Mouse (Mus musculus): ENCODE measurements around the gene L2hgdh.

L2hgdh gene

DNA sequence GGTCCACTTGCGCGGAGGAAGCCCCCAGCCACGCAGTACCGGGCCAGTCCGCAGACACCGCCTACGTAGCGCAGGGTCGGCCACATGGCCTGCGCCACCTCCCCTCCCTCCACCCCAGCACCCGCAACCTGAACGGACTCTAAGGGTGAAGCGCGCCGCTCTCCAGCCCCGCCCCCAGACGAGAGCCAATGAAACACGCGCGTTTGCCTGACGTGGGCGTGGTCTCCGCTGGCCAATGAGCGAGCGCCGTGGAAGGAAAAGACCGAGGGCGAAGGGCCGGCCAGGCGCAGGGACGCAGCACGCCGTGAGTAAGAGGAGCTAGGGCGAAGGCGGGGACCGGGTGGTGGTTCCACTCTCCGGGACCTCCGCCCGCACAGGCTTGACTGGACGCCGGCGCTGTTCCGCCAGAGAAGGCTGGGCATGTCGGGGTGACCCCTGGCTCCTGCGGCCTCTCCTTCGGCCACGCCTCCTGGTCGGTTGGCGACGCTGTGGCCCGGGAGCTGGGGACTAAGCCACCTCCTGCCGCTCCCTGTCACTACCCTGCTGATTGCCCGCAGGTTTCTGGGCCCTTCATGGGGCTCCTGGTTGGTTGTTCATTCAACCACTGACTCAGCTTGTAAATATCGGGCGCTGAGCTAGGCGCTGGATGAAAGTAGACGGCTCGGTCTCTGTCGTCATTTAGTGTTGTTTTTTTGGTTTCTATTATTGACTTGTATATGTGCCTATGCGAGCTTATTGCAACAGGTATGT, at the start of gene L2hgdh, which contains the start of gene Atp5s:
Gene L2hgdh, minus strand, starts transcription at position 163 of the 750 bp plus-strand sequence.
Gene Atp5s, plus strand, starts transcription at position 240 of the 750 bp plus-strand sequence.
- peak; percentile 97 to 98 for DNase-seq

- DNase-seq, result no peak
These were observed 44.2 kb upstream of the L2hgdh start for GRCm38 (mm10) chr12:69768841-69769240.

GRCm38 (mm10) chr12:69767476-69768258, 43.0 kb upstream of the L2hgdh start:
- no peak for DNase-seq

- DNase-seq, result no peak
These were observed 41.7 kb upstream of the L2hgdh start for GRCm38 (mm10) chr12:69766185-69766904.

DNA sequence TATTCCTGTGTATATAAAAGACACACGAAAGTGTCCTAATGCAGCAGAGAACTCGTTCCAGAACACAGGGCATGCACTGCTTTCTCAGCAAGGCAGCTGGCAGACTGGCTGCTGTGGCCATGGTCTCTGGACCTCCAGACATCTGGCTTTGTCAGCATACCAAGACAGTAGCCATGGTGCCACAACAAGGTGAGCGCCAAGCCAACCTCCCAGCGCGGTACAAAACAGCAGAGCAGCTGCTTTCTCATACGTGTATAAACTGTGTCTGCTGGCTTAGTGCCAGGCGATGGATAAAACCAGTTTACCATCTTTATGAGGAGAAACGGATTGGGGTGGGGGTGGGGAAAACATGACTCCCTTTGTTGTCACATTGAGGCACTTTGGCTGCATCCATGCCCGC, 40.9 kb upstream of the L2hgdh start:
- no peak for DNase-seq

DNA sequence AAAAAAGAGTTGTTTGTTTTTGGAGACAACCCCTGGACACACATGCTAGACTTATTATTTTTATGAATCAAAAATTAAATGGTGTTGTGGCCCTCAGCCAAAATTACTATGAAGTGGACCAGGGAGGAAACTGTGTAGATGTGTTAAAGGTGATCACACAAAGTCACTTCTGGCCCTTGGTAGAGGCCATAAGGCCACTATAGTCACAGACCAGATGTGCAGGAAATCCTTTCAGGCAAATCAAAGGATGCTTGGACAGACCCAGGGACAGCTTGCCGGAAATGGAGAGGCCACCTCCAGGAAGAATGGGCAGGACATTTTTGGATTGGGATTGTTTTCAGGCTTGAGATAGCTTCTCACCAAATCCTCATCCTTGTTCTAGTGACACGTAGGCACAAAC, 36.9 kb upstream of the L2hgdh start:
- no peak for DNase-seq

DNA sequence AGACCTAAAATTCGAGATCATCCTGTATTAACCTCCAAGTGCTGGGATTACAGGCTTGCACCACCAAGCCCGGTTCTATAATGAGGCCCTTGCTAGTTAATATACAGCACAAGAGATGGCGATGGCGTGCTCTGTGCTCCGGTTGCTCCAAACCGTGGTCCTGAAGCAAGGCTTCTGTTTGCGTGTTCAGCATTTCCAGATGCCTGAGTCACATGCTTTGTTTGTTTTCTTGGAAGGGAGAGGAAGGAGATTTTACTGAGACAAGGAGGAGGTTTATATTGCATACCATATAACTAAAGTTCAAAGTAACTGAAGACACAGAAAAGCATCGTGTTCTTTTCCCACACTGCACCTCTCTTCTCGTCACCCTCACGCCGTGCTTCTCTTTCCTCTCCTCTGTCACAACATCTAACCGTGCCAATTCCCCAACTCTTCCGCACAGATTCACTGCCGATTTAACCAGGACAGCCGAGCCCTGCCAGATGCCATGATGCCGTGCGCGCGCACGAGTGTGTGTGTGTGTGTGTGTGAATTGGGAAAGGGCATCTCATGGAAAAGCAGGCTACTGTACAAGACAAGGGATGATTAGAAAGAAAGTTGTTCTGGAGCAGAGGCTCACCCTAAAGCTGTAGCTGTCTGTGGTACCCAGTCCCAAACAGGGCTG, 36.2 kb upstream of the L2hgdh start:
- DNase-seq, result no peak

DNA sequence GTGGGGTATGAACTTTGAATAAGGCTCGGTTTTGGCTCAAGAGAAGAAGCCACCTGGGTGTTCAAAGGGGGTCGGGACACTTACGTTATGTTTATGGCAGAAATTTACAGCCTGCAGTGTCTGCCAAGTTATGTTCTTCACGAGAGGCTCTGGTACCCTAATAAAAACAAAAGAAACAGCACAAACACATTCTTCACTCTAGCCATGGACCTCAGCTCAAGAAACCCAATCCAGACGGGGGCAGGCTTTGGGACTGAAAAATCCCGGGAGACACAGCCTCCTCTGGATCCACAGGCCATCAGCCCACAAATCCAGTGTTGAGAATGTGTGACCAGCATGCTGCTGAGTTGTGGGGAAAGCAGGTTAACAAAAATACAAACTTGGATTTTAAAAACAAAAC, 35.3 kb upstream of the L2hgdh start:
- no peak for DNase-seq

- no peak for DNase-seq
These were observed 34.7 kb upstream of the L2hgdh start for GRCm38 (mm10) chr12:69759267-69759885.

DNA sequence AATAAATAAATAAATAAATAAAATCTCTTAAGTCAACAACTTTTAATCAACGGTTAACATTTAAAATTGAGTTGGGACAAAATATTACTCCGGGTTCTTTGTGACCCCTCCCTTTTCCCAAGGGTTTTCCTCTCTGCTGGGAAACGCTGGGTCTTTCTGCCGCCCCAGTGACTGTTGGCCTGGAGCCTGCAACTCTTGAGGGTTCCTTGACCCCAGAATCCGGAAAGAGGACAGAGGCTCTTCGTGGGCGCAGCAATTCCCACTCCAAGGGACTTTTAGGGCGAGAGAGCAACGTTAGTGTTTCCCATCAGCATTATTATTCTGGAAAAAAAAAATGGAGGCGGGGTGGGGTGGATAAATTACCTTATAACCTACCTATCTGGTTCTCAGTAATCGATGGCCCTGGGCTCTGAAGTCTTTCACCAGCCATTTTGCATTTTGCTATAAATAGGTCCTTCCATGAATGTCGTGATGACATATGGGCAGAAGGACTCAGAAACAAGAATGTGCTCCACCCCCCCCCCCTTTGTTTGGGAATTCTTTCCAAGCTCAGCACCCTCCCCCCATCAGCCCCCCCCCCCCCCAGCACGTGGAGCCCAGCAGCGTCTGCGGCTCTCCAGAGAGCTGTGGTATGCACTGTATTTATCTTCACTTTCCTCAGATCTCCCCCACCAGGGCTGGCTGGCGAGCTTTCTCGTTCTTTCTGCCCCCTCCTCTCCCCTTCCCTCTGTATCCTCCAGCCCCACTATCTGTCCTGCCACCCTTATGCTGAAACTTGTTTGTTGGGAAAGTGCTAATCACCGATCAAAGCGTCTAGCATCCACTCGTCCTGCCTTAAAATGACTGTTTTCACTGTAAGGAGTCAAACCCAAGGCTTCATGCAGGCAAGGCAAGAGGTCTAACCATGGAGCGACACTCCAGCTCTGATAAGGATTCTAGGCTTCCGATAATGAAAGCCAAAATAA, 33.8 kb upstream of the L2hgdh start:
- peak in 1 of 2 experiments; percentile 37 for DNase-seq

GRCm38 (mm10) chr12:69757418-69758141, 32.9 kb upstream of the L2hgdh start:
- DNase-seq, result peak; percentile 88

GRCm38 (mm10) chr12:69756015-69756414, 31.3 kb upstream of the L2hgdh start:
- DNase-seq, result no peak

DNA sequence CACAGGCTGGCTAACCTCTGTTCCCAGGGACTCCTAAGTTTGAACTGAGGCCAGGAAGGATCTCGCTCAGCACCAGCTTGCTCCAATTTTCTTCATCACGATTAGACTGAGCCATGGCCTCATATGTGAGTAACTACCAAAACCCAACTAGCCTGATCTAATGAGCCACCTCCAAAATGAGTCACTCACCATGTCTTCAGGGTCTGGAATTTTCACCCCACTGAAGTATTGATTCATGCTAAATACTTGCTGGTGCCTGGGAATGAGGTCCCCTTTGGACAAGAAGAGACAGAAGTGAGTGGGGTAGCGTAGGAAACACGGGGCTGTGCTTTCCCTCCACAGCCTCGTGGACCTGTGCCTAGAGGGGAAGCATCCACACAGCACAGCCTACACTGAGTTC, 29.3 kb upstream of the L2hgdh start:
- DNase-seq, result no peak

DNA sequence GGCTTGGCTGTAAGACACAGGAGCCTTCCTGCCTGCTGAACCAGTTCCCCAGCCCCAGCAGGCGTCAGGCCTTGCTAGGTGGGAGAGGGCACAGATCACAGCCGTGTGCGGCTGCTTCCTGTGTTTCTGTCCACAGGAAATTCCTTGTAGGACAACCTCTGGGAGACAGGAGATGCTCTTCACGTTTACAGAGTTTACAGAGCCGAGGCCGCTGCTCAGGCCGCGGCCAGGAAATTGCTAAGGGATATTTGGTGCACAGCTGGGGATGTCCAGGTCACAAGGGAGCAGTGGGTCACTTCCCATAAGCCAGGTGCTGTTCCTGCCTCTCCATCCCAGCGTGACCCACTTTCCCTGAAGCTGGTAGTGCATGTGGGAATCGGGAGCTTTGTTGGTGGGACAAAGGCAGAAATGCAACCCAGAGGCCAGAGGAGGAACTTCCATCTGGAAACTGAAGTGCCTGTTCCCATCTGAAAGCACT, 27.2 kb upstream of the L2hgdh start:
- DNase-seq, result no peak

DNA sequence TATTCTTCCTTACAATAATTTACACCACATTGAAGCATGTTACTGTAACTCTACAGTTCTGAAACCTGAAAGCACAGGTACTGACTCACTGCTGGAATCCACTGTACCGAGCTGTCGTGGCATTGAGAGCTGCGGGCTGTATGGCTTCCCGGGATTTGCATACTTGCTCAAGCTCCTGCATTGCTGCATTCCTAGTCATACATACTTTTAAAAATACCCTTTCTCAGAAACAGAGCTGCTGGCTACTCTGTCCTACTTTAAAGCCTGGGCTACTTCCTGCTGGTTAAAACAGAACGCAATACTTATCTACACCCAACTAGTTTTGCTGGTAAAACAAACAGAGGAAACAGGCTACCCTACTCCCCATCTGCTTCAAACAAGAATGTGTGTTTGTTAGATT, 19.5 kb upstream of the L2hgdh start:
- no peak for DNase-seq

- DNase-seq, result no peak
These were observed 17.3 kb upstream of the L2hgdh start for GRCm38 (mm10) chr12:69741965-69742364.

DNA sequence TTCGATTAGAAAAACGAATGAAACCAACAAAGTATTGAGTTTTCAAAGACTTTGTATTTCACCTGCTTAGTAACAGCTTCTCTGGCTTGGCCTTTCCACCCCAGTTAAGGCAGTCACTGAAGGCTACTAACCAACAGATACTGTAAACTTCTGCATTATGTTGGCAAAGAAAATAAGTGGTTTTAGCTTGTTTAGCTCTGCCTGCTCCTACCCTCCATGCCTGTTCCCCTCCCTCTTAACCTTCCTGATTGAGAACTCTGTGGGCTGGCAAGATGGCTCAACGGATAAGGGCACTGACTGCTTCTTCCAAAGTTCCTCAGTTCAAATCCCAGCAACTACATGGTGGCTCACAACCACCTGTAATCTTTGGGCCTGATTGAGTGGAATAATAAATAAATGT, 9.2 kb upstream of the L2hgdh start:
- no peak for DNase-seq

GRCm38 (mm10) chr12:69733518-69733917, 8.8 kb upstream of the L2hgdh start:
- DNase-seq, result no peak

- no peak for DNase-seq
These were observed 7.5 kb upstream of the L2hgdh start for GRCm38 (mm10) chr12:69732221-69732620.

DNA sequence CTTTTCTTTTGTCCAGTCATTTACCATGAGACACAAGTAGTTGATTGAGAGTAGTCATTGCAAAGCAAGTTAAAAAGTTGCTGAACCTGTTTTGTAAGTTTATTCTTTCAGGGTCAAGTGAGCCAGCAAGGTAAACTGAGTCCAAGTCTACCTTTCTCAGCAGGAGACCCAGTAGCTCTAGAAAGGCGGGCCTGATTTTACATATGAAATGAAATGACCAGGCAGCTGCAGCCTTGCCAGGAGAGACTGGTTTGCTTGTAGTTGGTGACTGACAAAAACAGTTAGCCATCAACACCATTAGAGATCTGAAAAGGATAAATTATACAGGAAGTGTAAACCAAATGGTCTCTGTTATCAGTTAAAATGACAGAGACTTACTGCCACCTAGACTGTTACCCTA, 5.6 kb upstream of the L2hgdh start:
- no peak for DNase-seq

Data from cerebellum, adult 18-20 months (tissue).